Mouse (Mus musculus) NIH3T3 (cell line): ENCODE data around the gene Mefv.
"Not testable (repeated sequence)": the region's sequence is repeated elsewhere in the genome, so short reads cannot be mapped to it uniquely, and the experiment has no call there.

Source experiments
- DNase-seq: peaks from one replicate; pipeline ENCODE4 v3.0.0-alpha.2; 2012; ENCODE audit warnings: low read depth

The Mefv gene

GRCm38 (mm10) chr16:3717980-3718379 is at the start of gene Mefv:
TSS of gene Mefv (minus strand) at chr16:3718097.
- no peak for DNase-seq

- DNase-seq = no peak
Observed at GRCm38 (mm10) chr16:3748976-3749375, 31.1 kb upstream of the Mefv start.

- DNase-seq = no peak
Observed at GRCm38 (mm10) chr16:3745656-3746055, 27.8 kb upstream of the Mefv start.

- DNase-seq = no peak
Observed at GRCm38 (mm10) chr16:3744186-3744700, 26.3 kb upstream of the Mefv start.

- peak; percentile 98 for DNase-seq
Observed at GRCm38 (mm10) chr16:3743503-3744185, 25.7 kb upstream of the Mefv start, which contains the start of gene Zfp263. TSS of gene Zfp263 (plus strand) at chr16:3744093.

- no peak for DNase-seq
Observed at GRCm38 (mm10) chr16:3742466-3742865, 24.6 kb upstream of the Mefv start.

GRCm38 (mm10) chr16:3733198-3733732 is 15.4 kb upstream of the Mefv start:
- DNase-seq = no peak

- DNase-seq = no peak
Observed at GRCm38 (mm10) chr16:3732612-3733011, 14.7 kb upstream of the Mefv start.

GRCm38 (mm10) chr16:3727980-3728720 is 10.3 kb upstream of the Mefv start:
- no peak for DNase-seq

GRCm38 (mm10) chr16:3723231-3723630 is 5.3 kb upstream of the Mefv start:
- peak; percentile 86 for DNase-seq

GRCm38 (mm10) chr16:3714731-3715130 is 3.2 kb downstream of the Mefv start:
- DNase-seq = no peak

- no peak for DNase-seq
Observed at GRCm38 (mm10) chr16:3706680-3707079, 11.2 kb downstream of the Mefv start.

- DNase-seq = no peak
Observed at GRCm38 (mm10) chr16:3700893-3701292, 17.0 kb downstream of the Mefv start.

- DNase-seq = peak; percentile 44
Observed at GRCm38 (mm10) chr16:3699281-3699680, 18.6 kb downstream of the Mefv start.

GRCm38 (mm10) chr16:3689608-3690007 is 28.3 kb downstream of the Mefv start:
- DNase-seq = not testable (repeated sequence)
